8 mouse cellular contexts compared by ENCODE assay signal in genomic region chr13:73604156-73604957, GRCm38 (mm10). TPM values are rescaled to one million over a fixed set of nuclear protein-coding genes. Genes with fewer than 3 reads are reported as not detected.
DNase-seq lines count a peak whose midpoint lies in the region; ATAC-seq and TF ChIP-seq lines count a peak whose summit lies in the region.

No protein-coding gene starts in this region.

- H3K9ac ChIP-seq in midbrain, embryonic 13.5 days (replicated peaks): peak overlapping the region; percentile 91

- peak; percentile 5 for DNase-seq in heart, adult 8-10 months (ENCODE audit: low spot score)
- DNase-seq in heart, postnatal 10 days: no peak
- no peak for DNase-seq in embryonic facial prominence, embryonic 10.5 days (ENCODE audit: low spot score)
- DNase-seq in thymus, postnatal 14 days: no peak
- no peak for DNase-seq in right cerebral cortex, postnatal 25 days

- H3K4me1 ChIP-seq in embryonic facial prominence, embryonic 10.5 days: peaks cover 23% of the 10 kb centered on the region
- peaks cover 25% of the 10 kb centered on the region for H3K4me1 ChIP-seq in midbrain, embryonic 13.5 days (replicated peaks)

- H3K27me3 ChIP-seq in C2C12 (ENCODE audit: control insufficient read depth, insufficient read depth, insufficient read length): no peaks in the 10 kb centered on the region
- no peaks in the 10 kb centered on the region for H3K27me3 ChIP-seq in embryonic facial prominence, embryonic 10.5 days (replicated peaks; ENCODE audit: low read depth, poor library complexity, severe bottlenecking)
- no peaks in the 10 kb centered on the region for H3K27me3 ChIP-seq in midbrain, embryonic 13.5 days

- H3K27ac ChIP-seq in embryonic facial prominence, embryonic 10.5 days (replicated peaks): peak overlapping the region; percentile 91
- peak overlapping the region; percentile 57; the same call in 1 of the 2 replicates for H3K27ac ChIP-seq in midbrain, embryonic 13.5 days

- intact Hi-C loops in heart, postnatal 10 days (cut with DNase I): loop anchor here (5.0 kb wide), 1 partner anchor 272 kb away; no protein-coding TSS in a partner anchor

- TF ChIP-seq CTCF in C2C12 (IDR thresholded peaks at IDR 0.05; ENCODE audit: control insufficient read depth, insufficient read depth, insufficient read length): no peak

- H3K79me3 ChIP-seq in C2C12 (ENCODE audit: low read depth): peaks cover 10% of the 10 kb centered on the region

- ATAC-seq in inflammation-experienced regulatory T-cells, adult 6 months: peak; percentile 22
- peak; percentile 91 for ATAC-seq in midbrain, embryonic 13.5 days

- H3ac ChIP-seq in C2C12 (ENCODE audit: control insufficient read depth, insufficient read length, low read depth): peak overlapping the region; percentile 82

- H3K9me3 ChIP-seq in embryonic facial prominence, embryonic 10.5 days: no peaks in the 10 kb centered on the region
- H3K9me3 ChIP-seq in midbrain, embryonic 13.5 days: no peaks in the 10 kb centered on the region

- H3K36me3 ChIP-seq in C2C12 (ENCODE audit: control insufficient read depth, insufficient read depth): peaks cover 34% of the 10 kb centered on the region
- peaks cover 34% of the 10 kb centered on the region for H3K36me3 ChIP-seq in embryonic facial prominence, embryonic 10.5 days (replicated peaks)
- peaks cover 34% of the 10 kb centered on the region for H3K36me3 ChIP-seq in midbrain, embryonic 13.5 days

- H3K4me2 ChIP-seq in midbrain, embryonic 13.5 days (replicated peaks): peak overlapping the region; percentile 98

- H3K79me2 ChIP-seq in C2C12 (ENCODE audit: control insufficient read depth, insufficient read depth): peaks cover 26% of the 10 kb centered on the region

- 5% methylated on average over 39 of the region's 39 CpGs for WGBS in embryonic facial prominence, embryonic 10.5 days
- 4% methylated on average over 35 of the region's 39 CpGs for WGBS in midbrain, embryonic 13.5 days

- peak overlapping the region; percentile 82 for H3K4me3 ChIP-seq in C2C12 (ENCODE audit: insufficient read depth, poor library complexity, severe bottlenecking)
- H3K4me3 ChIP-seq in embryonic facial prominence, embryonic 10.5 days: peak overlapping the region; percentile 92
- H3K4me3 ChIP-seq in midbrain, embryonic 13.5 days (replicated peaks): peak overlapping the region; percentile 95

TF ChIP-seq in C2C12, 6 proteins besides CTCF, POLR2A, EP300 and RAD21:
- TF ChIP-seq MYOD1 (IDR thresholded peaks at IDR 0.05; ENCODE audit: control insufficient read depth, insufficient read length, low read depth): no peak

RNA-seq across cellular contexts. Expression of gene Clptm1l, which starts 0.6 kb away (rescaled TPM):
- total RNA-seq in heart, adult 8-10 months (2022): 10 to 100 TPM; 58.9 to 76.0 (median 68.1) TPM
- total RNA-seq in heart, postnatal 10 days (2021): 10 to 100 TPM; 74.7 to 75.0 TPM
- 131 TPM for polyA plus RNA-seq in C2C12 (2012; fragmentation: generic; extraction: Trizol)
- polyA plus RNA-seq in embryonic facial prominence, embryonic 10.5 days (2016; fragmentation: Nextera tagmentation; extraction: Ambion mirVana): 98.9 and 103 TPM in 2 replicates
- 10 to 100 TPM; 34.1 to 56.7 (median 36.7) TPM for polyA plus RNA-seq in inflammation-experienced regulatory T-cells, adult 6 months (2017; shearing (Covaris generic))
- 111 and 130 TPM in 2 replicates for polyA plus RNA-seq in midbrain, embryonic 13.5 days (2015; fragmentation: Nextera tagmentation; extraction: Ambion mirVana)

RNA-seq across cellular contexts. Expression of gene Tert, which starts 22.4 kb away (rescaled TPM):
- under 1 TPM in 3 of 4 experiments, not detected in 1; 0.08 to 0.28 (median 0.11) TPM for total RNA-seq in heart, adult 8-10 months (2022)
- total RNA-seq in heart, postnatal 10 days (2021): under 1 TPM; 0.12 to 0.50 TPM
- polyA plus RNA-seq in C2C12 (2012; fragmentation: generic; extraction: Trizol): 0.46 TPM
- polyA plus RNA-seq in embryonic facial prominence, embryonic 10.5 days (2016; fragmentation: Nextera tagmentation; extraction: Ambion mirVana): 9.2 and 10.4 TPM in 2 replicates
- polyA plus RNA-seq in inflammation-experienced regulatory T-cells, adult 6 months (2017; shearing (Covaris generic)): 1 to 10 TPM; 2.0 to 7.7 (median 2.8) TPM
- polyA plus RNA-seq in midbrain, embryonic 13.5 days (2015; fragmentation: Nextera tagmentation; extraction: Ambion mirVana): 5.8 and 7.1 TPM in 2 replicates
